Mouse (Mus musculus) intestine, embryonic 14.5 days (tissue): ENCODE data around the gene Camk1d. TPM values are rescaled to one million over a fixed set of nuclear protein-coding genes. Genes with fewer than 3 reads are reported as not detected.

Source experiments
- ATAC-seq: fragments of 200-750 bp; cut with Nextera tagmentation; replicated peaks from 2 replicates; pipeline ENCODE4 v1.8.0; 2017; ENCODE audit warnings: low read depth, moderate number of reproducible peaks, moderate TSS enrichment, moderate library complexity; ENCODE audit not compliant: low FRiP score, low TSS enrichment
- DNase-seq: peaks from one replicate; pipeline ENCODE4 v3.0.0-alpha.2; 2018; ENCODE audit warnings: low spot score
- H3K27ac ChIP-seq: fragments of 300-500 bp; sonication (generic); 2 replicates; pipeline ENCODE4 v1.5.1; 2014; ENCODE audit warnings: low read depth, mild to moderate bottlenecking, control low read depth
- H3K27me3 ChIP-seq: fragments of 300-500 bp; sonication (generic); replicated peaks from 2 replicates; pipeline ENCODE4 v1.6.1; 2014; ENCODE audit warnings: low read length, control low read depth; ENCODE audit not compliant: control insufficient read depth, insufficient read depth
- H3K36me3 ChIP-seq: fragments of 300-500 bp; sonication (generic); 2 replicates; pipeline ENCODE4 v1.6.1; 2014; ENCODE audit warnings: low read length, control low read depth; ENCODE audit not compliant: control insufficient read depth, insufficient read depth
- H3K4me1 ChIP-seq: fragments of 300-500 bp; sonication (generic); replicated peaks from 2 replicates; pipeline ENCODE4 v1.6.1; 2014; ENCODE audit warnings: low read length, control low read depth, mixed read lengths; ENCODE audit not compliant: control insufficient read depth, insufficient read depth
- H3K4me2 ChIP-seq: fragments of 300-500 bp; sonication (generic); 2 replicates; pipeline ENCODE4 v1.6.1; 2014; ENCODE audit warnings: low read length
- H3K4me3 ChIP-seq: fragments of 300-500 bp; sonication (generic); 2 replicates; pipeline ENCODE4 v1.5.1; 2014; ENCODE audit warnings: low read depth, low read length, control low read depth, mixed read lengths
- H3K9ac ChIP-seq: fragments of 300-500 bp; sonication (generic); 2 replicates; pipeline ENCODE4 v1.6.1; 2014; ENCODE audit warnings: mild to moderate bottlenecking, low read length
- H3K9me3 ChIP-seq: fragments of 300-500 bp; sonication (generic); 2 replicates; pipeline ENCODE4 v1.6.1; 2016; ENCODE audit warnings: low read length, control low read depth; ENCODE audit not compliant: control insufficient read depth
- WGBS: fragments of 180-500 bp; shearing (Covaris S2); extraction: QIAGEN DNeasy Blood & Tissue Kit; methylation state at CpG from one replicate; pipeline ENCODE4 v1.1.7; 2014; 5-methylcytosine and 5-hydroxymethylcytosine counted together
- polyA plus RNA-seq: library from polyadenylated mRNA; unstranded; fragments of >200 nt; fragmentation: Nextera tagmentation; extraction: Ambion mirVana; gene quantifications from 2 replicates; pipeline ENCODE4 v1.2.1, GENCODE M21; 2014

Gene Camk1d
- polyA plus RNA-seq, 1 experiment from 2014 or later, result 20.7 TPM

DNA sequence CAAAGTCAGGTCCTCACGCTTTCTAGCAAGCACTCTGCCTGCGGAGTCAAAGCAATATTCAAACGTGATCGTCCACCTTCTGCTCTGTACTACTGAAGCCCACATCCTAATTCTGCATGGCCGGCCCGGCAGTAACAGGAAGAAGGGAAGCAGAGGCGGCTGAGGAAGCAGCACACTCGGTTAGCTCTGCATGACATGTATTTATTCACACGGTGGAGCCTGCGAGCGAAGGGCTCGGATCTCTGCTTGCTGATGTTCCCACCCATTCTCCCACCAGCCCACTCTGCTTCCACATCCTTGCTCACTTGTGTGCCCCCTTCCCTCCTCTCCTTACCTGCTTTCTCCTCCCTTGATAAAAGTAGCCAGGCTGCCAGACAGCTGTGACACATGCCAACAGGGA is 117.4 kb downstream of the Camk1d start:
- no peak overlapping the region for H3K4me2 ChIP-seq
- H3K9ac ChIP-seq, result no peak overlapping the region

DNA sequence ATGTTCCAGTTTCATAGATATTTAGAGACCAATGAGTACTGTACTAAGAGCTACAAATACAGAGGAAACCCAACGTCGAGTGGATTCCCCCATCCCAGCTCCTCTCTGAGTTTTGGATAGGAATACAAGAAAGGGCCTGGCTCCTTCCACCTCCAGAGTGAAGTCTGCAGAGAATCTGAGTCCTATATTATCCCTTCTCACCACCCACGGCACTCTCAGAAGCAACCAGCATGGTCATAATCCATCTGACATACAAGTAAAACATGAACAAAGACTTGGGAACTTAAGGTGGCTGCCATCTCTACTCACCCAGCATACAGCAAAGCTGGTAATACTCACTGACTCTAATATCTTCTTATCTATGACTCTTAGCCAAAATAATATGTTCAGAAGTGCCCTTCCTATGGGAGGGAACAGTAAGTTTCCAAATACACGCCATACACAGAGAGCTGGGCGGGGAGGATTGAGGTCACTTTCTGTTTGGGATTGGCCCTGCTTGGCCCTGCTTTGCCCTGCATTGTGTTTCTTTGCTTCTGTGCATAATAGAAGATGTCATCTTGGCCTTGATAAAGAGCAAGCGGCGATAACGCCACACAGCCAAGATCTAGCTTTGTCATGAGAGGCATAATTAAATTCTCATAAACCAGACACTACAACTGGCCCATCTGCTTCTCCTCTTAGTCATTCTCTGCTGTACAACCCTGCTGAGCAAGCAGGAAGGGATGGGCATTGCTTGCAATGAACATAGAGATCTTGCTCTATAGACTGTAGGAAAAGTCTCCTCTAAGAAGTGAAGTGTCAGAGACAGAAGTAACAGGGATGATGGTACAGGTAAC is 118.7 kb downstream of the Camk1d start:
- no peak for DNase-seq
- Histone ChIP-seq H3K9me3 (no peaks in the 10 kb centered on the region), H3K36me3 (no peaks in the 10 kb centered on the region), H3K27me3 (no peaks in the 10 kb centered on the region), H3K4me3 (no peak overlapping the region), H3K4me1 (0 out of 2 replicates have a peak, but pooled peaks cover 3% of the 10 kb centered on the region), H3K27ac (no peak overlapping the region), H3K9ac (no peak overlapping the region), H3K4me2 (no peak overlapping the region)
- ATAC-seq, result no peak
- 78% methylated on average over 8 of the region's 8 CpGs for WGBS

More for the DNA sequence above, 117.4 kb downstream of the Camk1d start:
- ATAC-seq (no peak), DNase-seq (no peak)
- peak overlapping the region; percentile 14; the same call in 1 of the 2 replicates for H3K27ac ChIP-seq
- H3K9me3 ChIP-seq, result no peaks in the 10 kb centered on the region
- no peaks in the 10 kb centered on the region for H3K36me3 ChIP-seq
- no peaks in the 10 kb centered on the region for H3K27me3 ChIP-seq
- 28% methylated on average over 12 of the region's 12 CpGs for WGBS
- peaks cover 13% of the 10 kb centered on the region for H3K4me1 ChIP-seq
- no peak overlapping the region for H3K4me3 ChIP-seq

DNA sequence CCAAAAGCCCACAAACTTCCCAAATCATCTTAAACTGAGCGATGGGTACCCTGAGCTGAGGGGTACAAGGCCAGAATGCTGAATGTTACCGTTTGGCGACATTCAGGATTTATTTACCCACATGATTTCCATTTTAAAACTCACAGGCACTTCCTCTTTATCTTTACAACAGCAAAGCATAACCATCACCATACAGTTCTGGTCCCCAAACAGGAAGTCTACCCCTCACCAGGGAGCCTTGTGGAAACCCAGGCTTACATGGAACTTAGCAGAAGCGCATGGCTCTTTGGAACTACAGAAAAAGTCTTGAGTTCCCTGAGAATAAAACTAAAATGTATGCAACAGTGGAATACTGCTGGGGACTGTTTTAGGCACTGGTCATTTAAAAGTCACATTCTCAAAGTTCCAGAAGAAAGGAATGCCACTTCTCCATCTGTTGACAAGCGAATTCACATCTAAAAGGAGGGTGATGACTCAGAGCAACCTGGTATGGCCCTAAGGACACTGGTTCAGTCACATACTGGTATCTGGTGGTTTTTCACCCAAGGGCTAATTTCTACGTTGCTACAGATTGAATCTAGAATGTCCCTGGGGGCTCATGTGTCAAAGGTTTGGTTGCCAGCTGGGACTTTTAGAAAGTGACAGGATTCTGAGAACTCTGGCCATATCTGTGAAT is 121.7 kb downstream of the Camk1d start:
- H3K27me3 ChIP-seq, result no peaks in the 10 kb centered on the region
- H3K4me1 ChIP-seq, result 0 out of 2 replicates have a peak, but pooled peaks cover 3% of the 10 kb centered on the region
- DNase-seq, result no peak
- no peak for ATAC-seq
- no peak overlapping the region for H3K4me2 ChIP-seq
- no peaks in the 10 kb centered on the region for H3K9me3 ChIP-seq
- no peaks in the 10 kb centered on the region for H3K36me3 ChIP-seq
- WGBS, result 78% methylated on average over 6 of the region's 6 CpGs
- H3K27ac ChIP-seq, result no peak overlapping the region
- no peak overlapping the region for H3K9ac ChIP-seq
- no peak overlapping the region for H3K4me3 ChIP-seq

DNA sequence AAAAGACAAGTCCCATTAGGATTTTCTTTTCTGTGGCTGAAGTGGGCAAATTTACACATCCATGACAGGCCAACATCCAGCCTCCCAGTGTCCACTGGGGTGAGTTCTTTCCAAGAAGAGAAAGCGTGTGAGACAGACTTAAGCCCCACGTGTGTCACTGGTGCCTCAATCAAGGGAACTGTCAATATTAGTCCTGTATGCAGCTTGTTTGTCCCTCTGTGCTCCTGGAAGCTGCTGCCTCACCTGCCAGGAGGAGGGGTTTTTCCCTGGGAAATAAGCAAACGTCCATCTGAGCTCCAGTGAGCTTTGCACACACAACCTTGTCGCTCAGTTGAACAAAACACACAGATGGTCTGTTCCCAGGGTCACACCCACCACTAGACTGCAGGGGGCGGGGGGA is 124.2 kb downstream of the Camk1d start:
- Histone ChIP-seq H3K4me3 (no peak overlapping the region), H3K27me3 (no peaks in the 10 kb centered on the region), H3K9me3 (no peaks in the 10 kb centered on the region), H3K36me3 (no peaks in the 10 kb centered on the region), H3K9ac (no peak overlapping the region), H3K4me2 (no peak overlapping the region), H3K27ac (no peak overlapping the region), H3K4me1 (no peaks in the 10 kb centered on the region)
- no peak for ATAC-seq
- DNase-seq, result no peak
- 60% methylated on average over 5 of the region's 5 CpGs for WGBS

DNA sequence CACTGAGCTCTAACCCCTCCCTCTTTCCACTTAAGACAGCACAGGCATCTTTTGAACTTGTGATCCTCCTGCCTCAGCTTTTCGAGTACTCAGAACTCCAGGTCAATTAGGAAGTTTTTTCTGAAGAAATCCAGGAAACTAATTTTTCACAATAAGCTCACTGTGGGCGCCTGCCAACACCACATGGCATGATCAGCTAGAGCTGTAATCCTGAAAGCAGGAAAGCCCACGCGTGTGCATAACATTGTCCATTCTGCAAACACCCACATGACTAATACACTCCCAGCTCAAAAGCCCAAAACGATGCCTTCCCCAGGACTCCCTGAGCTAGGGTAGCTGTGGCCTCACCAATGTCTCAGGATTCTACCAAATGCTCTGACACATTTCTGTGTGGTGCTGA is 125.2 kb downstream of the Camk1d start:
- H3K9me3 ChIP-seq, result no peaks in the 10 kb centered on the region
- no peak overlapping the region for H3K9ac ChIP-seq
- WGBS, result 79% methylated on average over 5 of the region's 5 CpGs
- H3K4me2 ChIP-seq, result no peak overlapping the region
- no peaks in the 10 kb centered on the region for H3K27me3 ChIP-seq
- no peak overlapping the region for H3K27ac ChIP-seq
- no peak for ATAC-seq
- no peak overlapping the region for H3K4me3 ChIP-seq
- no peaks in the 10 kb centered on the region for H3K36me3 ChIP-seq
- no peaks in the 10 kb centered on the region for H3K4me1 ChIP-seq
- no peak for DNase-seq

DNA sequence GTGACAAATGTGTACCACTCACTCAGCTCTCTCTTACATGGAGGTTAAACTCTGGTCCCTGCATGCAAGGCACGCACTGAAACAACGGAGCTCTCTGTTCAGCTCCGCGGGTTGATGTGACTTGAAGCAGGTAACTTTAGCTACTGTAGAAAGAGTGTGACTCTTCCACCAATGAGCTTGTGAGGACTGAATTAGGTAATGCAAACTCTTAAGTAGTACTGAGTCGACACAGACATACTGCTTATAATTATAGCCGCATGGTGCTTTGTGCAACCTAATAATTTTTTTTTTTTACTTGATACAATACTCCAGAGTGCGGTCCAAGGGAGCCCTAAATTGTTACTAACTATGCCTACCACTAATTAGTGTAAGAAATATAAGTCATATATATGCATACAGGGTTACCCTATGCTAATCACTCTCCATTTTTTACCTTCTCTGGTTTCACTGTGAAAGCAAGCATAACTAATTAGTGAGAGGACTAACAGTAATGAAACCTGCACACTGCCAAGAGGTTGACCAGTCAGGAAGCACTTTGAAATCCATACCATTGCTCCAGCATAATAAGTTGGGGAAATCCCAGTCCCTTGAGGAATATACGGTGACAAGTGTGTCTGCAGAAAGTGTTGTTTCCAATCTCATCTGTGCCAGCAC is 125.9 kb downstream of the Camk1d start:
- H3K36me3 ChIP-seq, result no peaks in the 10 kb centered on the region
- H3K9me3 ChIP-seq, result no peaks in the 10 kb centered on the region
- H3K27me3 ChIP-seq, result no peaks in the 10 kb centered on the region
- 87% methylated on average over 8 of the region's 8 CpGs for WGBS
- no peak overlapping the region for H3K27ac ChIP-seq
- H3K4me1 ChIP-seq, result no peaks in the 10 kb centered on the region
- no peak overlapping the region for H3K4me2 ChIP-seq
- no peak for DNase-seq
- no peak overlapping the region for H3K4me3 ChIP-seq
- no peak overlapping the region for H3K9ac ChIP-seq
- no peak for ATAC-seq

DNA sequence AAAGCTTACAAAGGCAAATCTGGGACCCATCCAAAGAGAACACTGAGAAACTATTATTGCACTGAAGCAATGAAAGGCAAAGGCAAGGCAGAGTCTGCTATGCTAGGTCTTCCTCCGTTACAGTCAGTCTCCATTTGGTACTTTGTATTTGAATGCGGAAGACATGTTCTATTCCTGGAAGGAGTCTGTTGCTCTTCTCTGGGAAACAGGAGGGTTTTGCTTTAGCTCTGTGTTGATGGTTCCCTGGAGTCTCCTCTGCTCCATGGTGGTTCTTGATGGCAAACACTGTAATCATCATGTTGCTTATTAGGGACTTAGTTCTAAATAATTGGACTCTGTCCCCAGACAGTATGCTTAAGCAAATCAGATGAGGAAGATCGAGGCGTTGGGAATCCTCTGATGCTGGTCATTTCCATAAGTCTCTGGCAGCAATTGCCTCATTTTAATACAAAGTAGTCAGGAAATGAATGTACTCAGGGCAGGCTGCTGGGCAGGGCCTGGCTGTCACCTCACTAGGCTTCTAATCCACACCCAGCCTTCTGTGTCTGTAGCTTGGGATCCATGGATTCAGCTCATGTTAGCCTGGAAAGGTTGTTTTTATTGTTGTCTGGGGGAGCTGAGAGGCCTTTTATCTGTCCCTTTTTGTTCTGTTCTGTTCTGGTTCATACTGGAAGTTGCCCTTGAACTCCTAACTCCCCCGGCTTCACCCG is 129.8 kb downstream of the Camk1d start:
- 77% methylated on average over 6 of the region's 6 CpGs for WGBS
- H3K27me3 ChIP-seq, result no peaks in the 10 kb centered on the region

DNA sequence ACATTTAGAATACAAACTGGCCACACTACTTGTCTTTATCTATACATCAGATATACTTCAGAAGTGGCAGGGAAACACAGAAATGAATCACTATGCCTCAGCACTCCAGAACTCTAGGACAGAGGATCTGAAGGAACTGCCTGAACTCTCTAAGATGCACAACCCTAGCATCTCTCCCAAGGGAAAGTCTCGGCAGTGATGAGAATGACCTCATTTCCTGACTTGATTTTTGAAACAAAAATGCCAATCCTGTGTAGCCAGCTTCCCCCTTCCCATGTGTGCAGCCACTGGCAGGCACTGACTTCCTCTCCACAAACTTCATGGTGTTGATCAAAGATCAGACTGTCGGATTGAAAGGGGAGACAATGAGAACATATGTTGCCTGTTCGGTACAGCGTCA is 134.9 kb downstream of the Camk1d start:
- no peaks in the 10 kb centered on the region for H3K27me3 ChIP-seq
- no peak overlapping the region for H3K4me3 ChIP-seq
- DNase-seq (no peak), ATAC-seq (no peak)
- H3K27ac ChIP-seq, result no peak overlapping the region
- no peaks in the 10 kb centered on the region for H3K9me3 ChIP-seq
- H3K36me3 ChIP-seq, result no peaks in the 10 kb centered on the region
- 71% methylated on average over 4 of the region's 4 CpGs for WGBS
- no peak overlapping the region for H3K4me2 ChIP-seq
- H3K4me1 ChIP-seq, result 0 out of 2 replicates have a peak, but pooled peaks cover 3% of the 10 kb centered on the region
- H3K9ac ChIP-seq, result no peak overlapping the region

More for the DNA sequence above, 129.8 kb downstream of the Camk1d start:
- Histone ChIP-seq H3K36me3 (no peaks in the 10 kb centered on the region), H3K9me3 (no peaks in the 10 kb centered on the region), H3K4me1 (no peaks in the 10 kb centered on the region), H3K4me3 (no peak overlapping the region), H3K9ac (no peak overlapping the region), H3K27ac (no peak overlapping the region), H3K4me2 (no peak overlapping the region)
- DNase-seq (no peak), ATAC-seq (no peak)
